Mouse (Mus musculus) adrenal gland, postnatal 36 days (tissue): ENCODE results near the gene Arvcf. TPM values are rescaled to one million over a fixed set of nuclear protein-coding genes. Genes with fewer than 3 reads are reported as not detected.

ENCODE experiments used
- DNase-seq, 2 experiments: peaks; one replicate each; pipeline ENCODE4 v3.0.0; 2021; ENCODE audit warnings: mixed read lengths in 1 of 2
- total RNA-seq, 2 experiments: library from RNA; stranded (reverse); gene quantifications; 2 replicates each; pipeline ENCODE4 v1.2.3; 2021

Arvcf gene
- total RNA-seq, 2 experiments from 2014 or later = 36.4 to 41.2 TPM

DNA sequence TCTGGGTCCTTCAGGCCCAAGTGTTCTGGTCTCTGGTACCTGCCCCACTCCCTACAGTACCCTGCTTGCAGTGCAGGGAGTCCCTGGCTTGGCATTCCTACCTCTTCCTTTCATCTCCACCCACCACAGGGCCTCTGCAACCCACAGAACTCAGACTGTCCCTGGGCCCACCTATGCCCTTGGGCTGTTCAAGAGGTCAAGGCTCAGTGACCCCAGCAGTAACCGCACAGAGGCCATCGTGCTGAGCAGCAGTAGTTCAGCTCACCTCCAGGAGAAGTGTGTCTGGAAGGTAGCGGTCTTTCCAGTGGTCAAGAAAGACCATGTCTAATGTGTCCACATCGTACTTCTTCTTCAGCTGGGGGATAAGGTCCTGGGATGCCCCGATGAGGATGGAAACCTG is 62.4 kb downstream of the Arvcf start:
- DNase-seq = no peak

DNA sequence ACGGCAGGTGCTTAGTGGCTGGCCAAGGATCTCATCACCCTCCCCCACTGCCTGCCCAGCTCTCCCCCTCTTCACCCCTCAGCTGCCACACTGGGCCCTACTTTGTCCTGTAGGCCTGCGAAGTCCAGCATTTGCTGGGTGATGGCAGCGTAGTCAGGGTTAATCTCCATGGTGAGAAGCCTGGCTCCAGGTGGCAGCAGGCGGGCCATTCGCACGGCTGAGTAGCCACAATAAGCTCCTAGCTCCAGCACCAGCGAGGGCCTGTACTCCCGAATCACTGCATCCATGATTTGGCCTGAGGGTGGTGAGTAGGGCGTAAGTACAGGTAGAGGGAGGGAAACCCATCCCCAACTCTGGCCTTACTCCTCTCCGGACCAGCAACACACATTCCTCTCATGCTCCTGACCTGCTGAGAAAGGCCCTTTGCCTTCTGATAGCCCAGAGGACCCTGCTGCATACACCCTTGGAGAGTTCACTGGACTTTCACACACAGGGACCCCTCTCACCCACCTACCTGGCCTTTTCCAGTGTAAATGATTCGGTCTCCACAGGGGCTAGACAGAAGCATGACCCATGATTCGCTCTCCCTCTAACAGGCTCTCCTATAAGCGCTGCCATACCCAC is 63.2 kb downstream of the Arvcf start:
- no peak for DNase-seq

GRCm38 (mm10) chr16:18411802-18412476 is 64.0 kb downstream of the Arvcf start:
- peak; percentile 89 to 91 for DNase-seq

- no peak for DNase-seq
Observed at GRCm38 (mm10) chr16:18413032-18413816, 65.2 kb downstream of the Arvcf start.

DNA sequence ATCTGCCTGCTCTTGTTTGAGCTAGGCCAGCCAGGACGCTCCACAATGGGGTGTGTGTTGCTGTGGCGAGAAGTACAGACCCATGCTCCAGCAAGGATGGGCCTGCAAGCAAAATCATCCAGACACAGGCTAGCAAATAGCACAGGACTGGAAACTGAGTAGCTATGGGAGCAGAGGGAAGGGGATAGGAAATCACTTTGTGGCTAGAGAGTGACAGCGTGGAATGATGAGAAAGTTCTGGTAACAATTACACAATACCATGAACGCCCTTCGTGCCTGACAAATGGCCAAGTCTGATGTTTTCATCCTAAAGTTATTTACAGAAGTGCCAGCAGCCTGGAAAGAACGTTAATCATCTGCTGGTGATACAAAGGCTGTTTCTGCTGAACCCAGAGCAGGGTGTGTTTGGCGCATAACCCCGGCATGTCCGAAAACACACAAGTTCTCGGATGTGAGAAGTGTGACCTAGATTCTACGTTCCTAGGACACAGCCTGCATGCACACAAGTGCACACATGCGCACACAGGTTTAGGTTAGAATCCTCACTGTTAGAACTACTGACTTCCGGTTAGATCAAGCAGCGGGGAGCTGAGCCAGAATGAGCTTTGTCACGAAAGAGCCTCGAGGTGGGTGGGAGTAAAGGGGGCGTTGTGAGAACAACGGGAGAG is 68.2 kb downstream of the Arvcf start:
- peak; percentile 60 to 61 for DNase-seq

GRCm38 (mm10) chr16:18416837-18417236 is 68.9 kb downstream of the Arvcf start:
- no peak for DNase-seq

GRCm38 (mm10) chr16:18417491-18417890 is 69.5 kb downstream of the Arvcf start:
- DNase-seq = no peak

DNA sequence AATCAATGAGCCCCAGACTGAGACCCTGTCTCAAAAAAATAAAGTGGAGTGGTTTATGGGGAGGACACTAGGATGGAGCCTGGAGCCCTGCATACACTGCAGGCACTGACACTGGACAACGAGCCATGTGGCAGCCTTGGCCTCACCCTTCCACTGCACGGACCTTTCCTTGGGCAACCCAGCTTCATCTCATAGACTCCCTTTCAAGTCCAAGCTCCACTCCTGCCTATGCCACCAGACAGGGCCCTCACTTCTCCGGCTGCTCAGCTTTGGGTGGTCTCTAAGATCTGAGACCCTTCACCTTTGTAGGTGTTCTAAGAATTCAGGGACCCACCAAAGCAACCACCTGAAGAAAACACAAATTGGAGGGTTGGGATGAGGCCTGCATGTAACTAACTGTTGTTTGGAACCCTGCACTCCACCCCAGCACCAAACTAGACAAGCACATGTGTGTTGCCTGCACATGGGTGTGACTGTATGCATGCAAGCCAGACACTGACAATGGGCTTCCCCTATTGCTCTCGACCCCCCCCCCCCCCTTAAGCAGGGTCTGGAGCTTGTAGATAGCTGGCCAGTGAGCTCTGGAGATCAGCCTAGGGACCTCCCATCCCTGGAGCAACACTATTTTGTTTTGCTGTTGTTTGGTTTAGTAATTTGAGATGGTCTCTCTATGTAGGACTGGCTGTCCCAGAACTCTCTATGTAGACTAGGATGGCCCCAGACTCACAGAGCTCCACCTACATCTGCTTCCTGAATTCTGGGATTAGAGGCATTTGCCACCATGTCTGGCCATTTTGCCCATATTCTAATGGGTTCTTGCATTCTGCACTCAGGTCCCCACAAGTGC is 71.0 kb downstream of the Arvcf start:
- no peak for DNase-seq

DNA sequence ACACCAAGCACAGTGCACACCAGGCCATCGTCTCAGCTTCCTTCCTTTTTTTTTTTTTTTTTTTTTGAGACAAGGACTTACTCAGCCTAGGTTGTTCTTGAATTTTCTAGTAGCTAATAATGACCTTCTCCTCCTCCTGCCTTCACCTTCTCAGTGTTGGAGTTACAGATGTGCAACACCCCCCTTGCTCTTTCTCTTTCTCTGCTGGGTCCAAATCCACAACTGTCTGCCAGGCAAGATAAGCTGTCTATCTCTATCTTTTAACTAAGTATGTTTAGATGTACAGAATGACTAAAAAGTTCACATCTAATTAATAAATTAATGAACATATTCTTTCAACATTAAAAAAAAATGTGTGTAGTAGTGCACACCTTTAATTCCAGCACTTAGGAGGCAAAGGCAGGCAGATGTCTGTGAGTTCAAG is 71.6 kb downstream of the Arvcf start:
- no peak for DNase-seq

GRCm38 (mm10) chr16:18420571-18420970 is 72.6 kb downstream of the Arvcf start:
- DNase-seq = no peak

GRCm38 (mm10) chr16:18423203-18423914 is 75.4 kb downstream of the Arvcf start:
- no peak for DNase-seq

DNA sequence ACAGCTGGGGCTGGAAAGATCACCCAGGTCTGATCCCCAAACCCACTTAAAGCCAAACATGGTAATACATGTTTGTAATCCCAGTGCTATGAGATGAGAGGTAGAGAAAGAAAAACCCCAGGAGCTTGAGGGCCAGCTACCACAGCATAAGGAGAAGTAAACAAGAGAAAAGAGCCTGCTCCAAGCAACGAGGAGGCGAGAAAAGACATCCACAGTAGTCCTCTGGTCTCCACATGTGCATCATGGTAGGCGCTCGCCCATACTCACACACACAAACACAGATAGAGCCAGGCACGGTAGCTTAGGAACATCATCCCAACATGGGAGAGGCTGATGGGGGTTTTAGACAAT is 75.9 kb downstream of the Arvcf start:
- DNase-seq = no peak

DNA sequence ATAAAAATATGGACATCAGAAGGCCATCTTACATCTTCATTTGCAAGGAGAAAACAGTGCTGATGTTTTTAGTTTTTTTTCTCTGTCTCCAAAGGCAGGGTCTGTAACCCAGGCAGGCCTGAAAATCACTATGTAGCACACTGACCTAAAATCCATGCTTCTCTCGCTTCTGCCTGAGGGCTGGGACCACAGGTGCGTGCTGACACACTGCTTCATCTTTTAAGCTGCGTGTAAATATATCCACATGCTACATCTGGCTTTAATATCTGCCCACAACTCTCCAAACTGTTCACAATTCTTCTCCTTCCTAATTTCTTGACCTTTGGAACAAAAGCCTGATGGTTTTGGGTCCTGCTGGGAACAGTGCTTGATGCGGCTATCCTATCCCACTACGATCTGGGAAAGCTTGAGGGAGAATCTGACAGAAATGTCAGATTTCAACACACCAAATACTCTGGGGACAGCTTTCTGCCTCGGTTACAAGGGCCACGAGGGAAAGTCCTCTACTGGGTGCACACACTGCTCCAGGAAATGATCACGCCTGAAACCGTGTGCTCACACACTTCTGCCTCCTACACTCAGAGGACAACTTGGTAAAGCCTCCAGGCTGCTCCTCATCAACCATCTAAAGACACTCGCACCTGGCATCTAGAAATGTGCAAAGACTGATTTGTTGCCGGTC is 76.5 kb downstream of the Arvcf start:
- DNase-seq = no peak

GRCm38 (mm10) chr16:18425475-18426214 is 77.7 kb downstream of the Arvcf start:
- no peak for DNase-seq

- peak; percentile 86 to 90 for DNase-seq
Observed at GRCm38 (mm10) chr16:18426215-18426791, 78.3 kb downstream of the Arvcf start, which contains the start of gene Txnrd2. TSS of gene Txnrd2 (plus strand) at chr16:18426384.

DNA sequence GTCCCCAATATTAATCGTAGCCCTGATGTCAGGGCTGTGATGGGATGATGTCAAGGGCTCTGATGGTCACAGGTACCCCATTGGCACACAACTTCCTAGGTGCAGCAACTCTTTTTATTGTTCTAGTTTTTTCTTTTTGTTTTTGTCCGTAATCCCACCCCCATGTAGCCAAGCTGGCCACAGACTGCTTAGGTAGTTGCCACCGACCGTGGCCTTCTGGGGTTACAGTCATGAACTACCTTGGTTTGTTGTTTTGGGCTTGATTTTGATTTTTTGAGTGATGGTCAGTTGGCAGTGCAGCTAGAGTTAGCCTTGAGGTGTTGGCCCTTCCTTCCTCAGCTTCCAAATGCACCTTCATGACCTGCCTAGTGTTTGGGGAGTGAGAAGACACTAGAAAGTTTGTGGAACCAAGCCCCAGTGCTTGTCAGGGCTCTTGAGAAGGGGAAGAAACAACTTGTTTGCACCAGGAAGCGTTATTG is 78.9 kb downstream of the Arvcf start, which contains the start of gene Comt:
Gene Comt, minus strand, starts transcription at position 51 of the 479 bp plus-strand sequence.
- DNase-seq = no peak

- no peak for DNase-seq
Observed at GRCm38 (mm10) chr16:18428011-18428515, 80.1 kb downstream of the Arvcf start.

GRCm38 (mm10) chr16:18428516-18429042 is 80.6 kb downstream of the Arvcf start:
- no peak for DNase-seq
